Mouse (Mus musculus) spleen, adult 2 months (tissue): ENCODE results near the gene Ppan.
A peak's percentile ranks its signal among the peaks of the same experiment; 100 is the strongest.

Experiments
- CTCF ChIP-seq: fragments of 200-500 bp; IDR thresholded peaks from 2 replicates; pipeline ENCODE4 v1.5.1; 2011; ENCODE audit warnings: mild to moderate bottlenecking, inconsistent platforms; ENCODE audit not compliant: insufficient read depth, insufficient read length, insufficient replicate concordance; ENCODE audit errors: extremely low read depth
- POLR2A ChIP-seq: fragments of 200-500 bp; IDR thresholded peaks from 2 replicates; pipeline ENCODE4 v1.6.1; 2011; ENCODE audit warnings: low read depth, low read length, inconsistent platforms

GRCm38 (mm10) chr9:20898511-20899073 lies 10.6 kb downstream of the Ppan start, which contains the start of gene Eif3g:
- TF ChIP-seq POLR2A, result peak; percentile 48
- peak; percentile 96 for TF ChIP-seq CTCF
